12 mouse cellular contexts compared by ENCODE assay signal in genomic region chr1:145227181-145227580, GRCm38 (mm10).
"Had no signal": no experiment of that assay in that cellular context is flagged by ENCODE, and none has a peak within 500 bp of the region (broad histone marks: within the 10 kb centered on the region; RNA-seq: fewer than 3 reads in every experiment).

No protein-coding gene starts in this region.

- DNase-seq: lung, adult 18-20 months; lung, embryonic 14.5 days; lung, postnatal 10 days; lung, postnatal 4 days; midbrain, embryonic 14.5 days; retina, postnatal 1 day; right cerebral cortex, postnatal 25 days; right cerebral cortex, postnatal 4 days; spleen, adult 18-20 months; thymus, adult 2 months; thymus, postnatal 25 days; thymus, postnatal 4 days had no signal
